Mouse (Mus musculus) lung, adult 2 months (tissue): ENCODE measurements around the gene Inka2.

Source experiments
- CTCF ChIP-seq: fragments of 200-500 bp; IDR thresholded peaks from 2 replicates; pipeline ENCODE4 v1.5.1; 2011; ENCODE audit warnings: mild to moderate bottlenecking, low read length, control low read depth; ENCODE audit not compliant: insufficient read depth
- POLR2A ChIP-seq: fragments of 200-500 bp; IDR thresholded peaks from 2 replicates; pipeline ENCODE4 v1.6.1; 2011; ENCODE audit warnings: low read depth, mild to moderate bottlenecking, control low read depth, low read length, borderline replicate concordance; ENCODE audit errors: extremely low read depth

DNA sequence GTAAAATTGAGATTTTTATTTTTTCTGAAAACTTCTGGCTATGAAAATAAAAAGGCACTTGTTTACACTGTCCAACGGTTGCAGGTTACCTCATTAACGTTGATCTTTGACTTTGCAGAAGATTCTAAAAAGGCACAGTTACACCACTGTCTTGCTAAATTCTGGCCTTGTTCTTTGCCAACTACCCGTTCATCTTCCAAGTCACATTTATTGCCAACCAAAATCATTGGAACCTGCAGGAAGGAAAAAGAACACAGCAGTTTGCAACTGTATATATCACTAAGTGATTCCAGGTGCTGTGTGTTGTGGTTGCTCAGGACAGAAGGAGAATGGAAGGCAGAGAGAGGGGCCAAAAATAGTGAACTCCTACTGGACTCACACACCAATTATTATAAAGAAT lies 33.3 kb downstream of the Inka2 start:
- TF ChIP-seq CTCF (no peak), POLR2A (no peak)
